Mouse (Mus musculus) right cerebral cortex, adult 18-20 months (tissue): ENCODE measurements around the gene Maz.

Experiments used
- DNase-seq: peaks from one replicate; pipeline ENCODE4 v3.0.0; 2022; ENCODE audit warnings: mixed read lengths

Maz gene

GRCm38 (mm10) chr7:127026984-127027726 is at the start of gene Maz:
TSS of gene Maz (minus strand) at chr7:127027037.
- peak; percentile 99 for DNase-seq

- DNase-seq = no peak
These were observed 49.4 kb upstream of the Maz start for GRCm38 (mm10) chr7:127076188-127076587.

- no peak for DNase-seq
These were observed 46.4 kb upstream of the Maz start for GRCm38 (mm10) chr7:127073221-127073620.

GRCm38 (mm10) chr7:127070871-127071413 is 44.1 kb upstream of the Maz start:
- no peak for DNase-seq

GRCm38 (mm10) chr7:127066317-127066716 is 39.5 kb upstream of the Maz start:
- no peak for DNase-seq

DNA sequence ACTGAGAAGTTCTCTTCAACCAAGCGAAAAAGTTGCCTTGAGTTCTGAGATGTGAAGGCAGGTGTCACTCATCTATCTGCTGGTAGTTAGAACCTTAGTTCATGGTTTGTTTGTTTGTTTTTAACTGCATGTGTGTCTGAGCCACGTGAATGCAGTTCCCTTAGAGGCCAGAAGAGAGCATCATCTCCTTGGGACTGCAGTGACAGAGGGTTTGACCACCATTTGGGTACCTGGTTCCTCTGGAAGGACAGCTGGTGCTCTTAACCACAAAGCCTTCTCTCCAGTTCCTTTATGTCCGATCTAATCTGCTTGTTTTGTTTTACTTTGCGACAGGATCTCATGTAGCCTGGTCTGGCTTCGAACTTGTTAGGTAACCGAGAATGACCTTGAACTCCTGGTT is 38.7 kb upstream of the Maz start:
- no peak for DNase-seq

DNA sequence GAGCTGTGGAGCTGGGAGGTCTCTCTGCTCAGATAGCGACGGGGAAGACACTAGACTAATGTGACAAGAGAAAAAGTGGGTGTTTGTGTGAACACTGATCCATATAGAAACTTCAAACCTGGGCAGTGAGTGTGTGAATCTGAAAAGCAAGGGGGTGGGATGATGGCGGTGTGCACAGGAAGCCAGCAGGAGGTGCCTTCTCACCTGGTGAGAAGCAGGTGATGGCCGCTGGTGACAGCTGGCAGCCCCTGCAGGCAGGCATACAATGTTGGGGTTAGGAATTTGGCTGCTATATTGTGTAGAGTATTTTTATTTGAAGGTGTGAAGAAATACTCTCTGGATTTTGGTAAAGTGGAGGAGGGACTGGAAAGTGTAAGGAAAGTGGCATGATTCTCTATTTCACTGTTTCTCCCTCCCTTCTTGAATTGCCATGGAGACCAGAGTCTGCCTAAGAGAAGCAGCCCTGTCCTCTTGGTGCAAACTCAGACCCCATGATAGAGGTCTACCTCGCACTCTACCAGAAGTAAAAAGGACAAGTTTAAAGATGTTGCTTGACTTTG is 28.3 kb upstream of the Maz start:
- DNase-seq = peak; percentile 4

DNA sequence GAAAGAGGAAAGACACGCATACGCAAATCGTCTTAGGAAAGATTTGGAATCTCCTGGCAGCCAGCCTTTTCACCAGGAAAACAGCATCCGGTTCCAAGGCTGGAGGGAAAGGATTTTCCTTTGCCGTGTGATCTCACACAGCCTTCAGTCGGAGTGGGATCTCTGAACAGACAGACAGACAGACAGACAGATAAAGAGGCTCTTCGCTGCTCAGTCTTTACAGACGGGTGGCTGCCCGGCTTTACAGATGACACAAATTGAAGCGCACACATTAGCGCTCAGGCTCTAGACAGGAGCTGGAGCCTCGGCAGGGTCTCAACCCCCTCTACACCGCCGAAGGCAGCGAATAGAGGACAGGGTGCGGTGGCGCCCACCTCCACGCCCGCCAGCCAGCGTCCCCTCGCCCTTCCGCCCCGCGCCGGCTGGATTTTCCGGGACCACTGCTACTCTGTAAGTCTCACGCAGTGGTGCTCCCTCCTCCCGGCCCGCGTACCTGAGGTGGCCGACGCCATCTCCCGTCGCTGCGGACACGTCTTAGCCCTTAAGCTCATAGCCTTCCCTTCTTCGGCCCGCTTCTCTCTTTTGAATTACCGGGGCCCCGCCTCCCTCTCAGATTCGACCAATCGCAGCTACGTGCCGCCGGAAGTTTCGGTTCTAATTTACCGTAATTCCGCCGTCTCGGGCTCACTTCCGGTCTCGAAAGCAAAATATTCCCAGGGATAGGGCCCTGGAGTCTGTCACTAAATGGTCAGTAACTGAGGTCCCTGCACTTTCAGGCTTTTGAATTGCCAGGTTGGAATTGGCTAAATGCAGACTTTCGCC is 15.2 kb upstream of the Maz start, which contains the start of gene Kif22:
TSS of gene Kif22 (minus strand) at position 621 of the 822 bp plus-strand sequence.
- DNase-seq = peak; percentile 88

DNA sequence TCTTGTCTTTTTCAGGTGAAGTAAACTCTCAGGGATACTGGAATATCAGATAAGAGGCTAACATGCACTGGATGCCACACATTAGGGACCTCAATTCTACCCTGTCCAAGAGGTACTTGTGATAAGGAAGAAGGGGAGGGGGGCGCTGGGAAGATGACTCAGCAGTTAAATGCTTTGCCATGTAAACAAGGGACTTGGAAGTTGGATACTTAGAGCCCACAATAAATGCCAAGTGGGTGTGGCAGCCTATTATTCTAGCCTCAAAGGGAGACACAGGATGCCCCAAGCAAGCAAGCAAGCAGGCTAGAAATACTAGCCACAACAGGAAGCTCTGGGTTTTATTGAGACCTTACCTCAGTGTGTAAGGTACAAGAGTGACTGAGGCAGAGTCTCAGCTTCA is 4.4 kb upstream of the Maz start:
- no peak for DNase-seq

DNA sequence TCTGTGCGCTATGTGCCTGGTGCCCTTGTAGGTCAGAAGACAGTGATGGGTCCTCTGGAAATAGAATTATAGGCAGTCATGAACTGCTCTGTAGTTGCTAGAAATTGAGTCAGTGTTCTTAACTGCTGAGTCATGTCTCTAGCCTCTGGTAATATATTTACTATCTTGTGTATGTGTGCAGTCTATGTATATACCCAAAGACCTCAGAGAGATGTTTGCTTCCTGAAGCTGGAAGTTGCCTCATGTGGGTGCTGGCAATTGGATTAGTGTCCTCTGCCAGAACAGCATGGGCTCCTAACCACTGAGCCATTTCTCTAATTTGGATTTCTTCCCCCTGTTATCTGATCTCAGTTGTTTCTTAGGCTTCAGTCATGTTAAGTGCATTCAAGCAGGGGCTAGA is 3.3 kb upstream of the Maz start:
- no peak for DNase-seq

- no peak for DNase-seq
These were observed 1.0 kb upstream of the Maz start for GRCm38 (mm10) chr7:127027885-127028284.

- DNase-seq = peak; percentile 61
These were observed 237 bp downstream of the Maz start for GRCm38 (mm10) chr7:127026616-127026983.

DNA sequence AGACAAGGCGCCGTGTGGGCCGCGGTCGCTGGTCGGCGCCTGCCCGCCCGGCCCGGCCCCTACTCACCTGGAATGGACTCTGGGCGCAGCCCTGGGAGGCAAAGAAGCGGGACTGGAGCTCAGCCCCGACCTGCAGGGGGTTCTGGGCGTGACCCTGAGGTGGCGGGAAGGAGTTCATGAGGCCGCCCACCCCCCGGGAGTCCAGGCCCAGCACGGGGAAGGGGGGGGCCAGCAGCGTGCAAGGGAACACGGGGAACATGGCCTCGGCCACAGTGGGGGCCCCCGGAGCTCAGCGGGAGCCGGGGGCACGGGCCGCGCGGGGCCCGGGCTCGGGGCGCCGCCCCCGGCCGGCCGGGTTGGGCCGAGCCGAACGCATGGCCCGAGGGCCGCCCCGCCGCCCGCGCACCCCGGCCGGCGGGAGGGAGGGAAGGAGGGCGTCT is 656 bp downstream of the Maz start:
- no peak for DNase-seq

GRCm38 (mm10) chr7:127025556-127026160 is 1.2 kb downstream of the Maz start:
- DNase-seq = no peak

- DNase-seq = peak; percentile 86
These were observed 1.9 kb downstream of the Maz start for GRCm38 (mm10) chr7:127024755-127025555.

DNA sequence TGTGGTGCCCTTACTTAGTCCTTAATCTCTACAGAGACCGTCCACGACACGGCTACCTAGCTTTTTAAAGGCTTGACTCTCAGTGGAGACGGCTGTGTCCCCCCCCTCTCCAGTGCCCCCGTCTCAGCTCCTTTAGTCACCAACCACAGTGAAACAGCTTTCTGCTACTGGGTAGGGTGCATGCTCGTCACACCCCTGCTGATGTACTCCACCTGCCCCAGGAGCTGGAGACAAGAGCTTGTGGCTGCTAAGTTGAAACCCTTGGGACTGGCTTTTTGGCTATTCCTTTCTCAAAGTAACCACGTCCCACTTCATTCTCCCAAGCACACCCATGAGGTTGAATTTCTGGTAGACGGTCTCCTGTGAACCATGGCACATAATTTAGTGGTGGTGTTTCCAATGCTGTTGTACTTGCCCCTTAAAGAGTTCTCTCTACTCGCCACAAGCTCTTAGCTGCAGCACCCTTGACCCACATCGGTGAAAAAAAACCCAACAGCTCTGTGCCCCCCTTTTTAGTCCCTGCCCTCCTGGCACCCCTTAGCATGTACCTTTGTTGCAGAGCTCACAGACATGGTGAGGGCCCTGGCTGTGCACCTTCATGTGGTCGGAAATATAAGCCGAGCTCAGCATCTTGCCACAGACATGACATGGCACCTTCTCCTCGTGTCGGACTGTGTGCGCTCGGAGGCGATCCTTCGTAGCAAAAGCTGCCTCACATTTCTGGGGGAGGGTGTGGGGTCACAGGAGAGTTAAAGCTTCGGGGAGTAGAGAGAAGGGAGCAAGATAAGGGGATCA is 2.7 kb downstream of the Maz start:
- no peak for DNase-seq

- DNase-seq = no peak
These were observed 3.6 kb downstream of the Maz start for GRCm38 (mm10) chr7:127023272-127023691.

DNA sequence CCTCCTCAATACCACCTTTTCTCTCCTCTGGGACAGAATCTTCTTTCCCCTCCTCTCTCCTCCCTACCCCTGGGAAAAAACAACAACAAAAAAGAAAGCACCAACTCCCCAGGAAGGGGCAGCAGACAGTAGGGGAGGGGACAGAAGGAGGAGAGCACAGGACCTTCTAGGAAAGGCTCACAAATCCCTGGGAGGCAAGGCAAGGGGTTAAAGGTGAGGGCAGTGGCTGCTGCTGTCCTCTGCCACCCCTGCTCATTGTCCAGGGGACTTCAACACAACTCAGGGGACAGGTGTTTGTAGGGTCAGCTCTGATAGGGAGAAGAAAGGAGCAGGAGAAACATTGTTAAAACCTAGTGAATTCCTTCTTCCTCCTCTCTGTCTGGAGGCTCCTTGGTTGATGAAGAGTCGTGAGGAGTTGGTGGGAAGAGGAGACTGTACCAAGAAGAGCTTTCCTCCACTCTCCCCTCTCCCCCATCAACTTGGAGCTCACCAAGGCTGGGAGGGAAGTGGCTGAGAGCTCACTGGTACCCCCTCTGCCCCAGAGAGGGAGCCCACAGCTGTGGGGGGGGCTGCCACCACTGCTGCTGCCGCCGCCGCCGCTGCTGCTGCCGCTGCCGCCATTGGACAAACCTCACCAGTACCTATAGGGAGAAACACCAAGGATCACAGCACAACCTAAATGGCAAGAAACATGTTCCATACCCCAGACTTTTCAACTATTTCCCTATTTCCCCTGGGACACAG is 4.1 kb downstream of the Maz start:
- DNase-seq = no peak

GRCm38 (mm10) chr7:127021563-127022527 is 5.0 kb downstream of the Maz start:
- no peak for DNase-seq
